Mouse (Mus musculus) G1E (cell line): ENCODE measurements at regions not wholly inside any gene's neighbourhood (a gene's known extent, or its start where the extent isn't known, plus 50 kb on each side); places are given as distances from the start of the nearest gene placed in this dataset.
A peak's percentile ranks its signal among the peaks of the same experiment; 100 is the strongest.
"Not testable (repeated sequence)": the region's sequence is repeated elsewhere in the genome, so short reads cannot be mapped to it uniquely, and the experiment has no call there.

Experiments
- ATAC-seq: 2 replicates; pipeline ENCODE4 v1.8.0; 2016; ENCODE audit warnings: mild to moderate bottlenecking; ENCODE audit not compliant: insufficient number of reproducible peaks, poor library complexity, low FRiP score, severe bottlenecking; ENCODE audit errors: extremely low read depth
- DNase-seq: peaks from one replicate; pipeline ENCODE4 v3.0.0; 2012; ENCODE audit warnings: low spot score
- H3K27me3 ChIP-seq: 2 replicates; pipeline ENCODE4 v1.6.1; 2012; ENCODE audit warnings: mild to moderate bottlenecking, low read length, inconsistent platforms; ENCODE audit not compliant: insufficient read depth
- H3K36me3 ChIP-seq: replicated peaks from 2 replicates; pipeline ENCODE3; 2012; ENCODE audit warnings: mild to moderate bottlenecking, inconsistent platforms
- H3K4me1 ChIP-seq: 2 replicates; pipeline ENCODE4 v1.6.1; 2012; ENCODE audit warnings: low read depth, low read length, inconsistent platforms, mixed read lengths; ENCODE audit not compliant: insufficient read depth
- H3K4me3 ChIP-seq: 2 replicates; pipeline ENCODE4 v1.5.1; 2012; ENCODE audit warnings: low read depth, mild to moderate bottlenecking, inconsistent platforms, low read length, moderate library complexity, mixed read lengths
- H3K9me3 ChIP-seq: replicated peaks from 2 replicates; pipeline ENCODE4 v1.6.1; 2012; ENCODE audit warnings: inconsistent platforms
- CTCF ChIP-seq: IDR thresholded peaks from 2 replicates; pipeline ENCODE4 v1.5.1; 2012; ENCODE audit warnings: low read depth, low read length, inconsistent platforms, mixed read lengths
- GATA2 ChIP-seq: IDR thresholded peaks from 2 replicates; pipeline ENCODE4 v1.6.1; 2012; ENCODE audit warnings: low read depth, low read length, inconsistent platforms, borderline replicate concordance

- Histone ChIP-seq H3K4me1 (no peaks in the 10 kb centered on the region), H3K4me3 (no peak overlapping the region), H3K36me3 (no peaks in the 10 kb centered on the region), H3K27me3 (no peaks in the 10 kb centered on the region), H3K9me3 (no peaks in the 10 kb centered on the region)
- ATAC-seq (peak; percentile 40; the same call in 1 of the 2 replicates), DNase-seq (no peak)
- TF ChIP-seq CTCF (peak; percentile 35; the same call in 1 of the 2 replicates), GATA2 (no peak)
Observed at GRCm38 (mm10) chr13:27945062-27945461, 71.0 kb upstream of the Prl4a1 start.

- H3K4me1 ChIP-seq, H3K9me3 ChIP-seq, H3K27me3 ChIP-seq, H3K4me3 ChIP-seq, H3K36me3 ChIP-seq, ATAC-seq, DNase-seq: not testable (repeated sequence)
Observed at GRCm38 (mm10) chr13:27960421-27960820, 55.6 kb upstream of the Prl4a1 start.

- not testable (repeated sequence) for H3K4me3 ChIP-seq, H3K36me3 ChIP-seq, H3K4me1 ChIP-seq, H3K27me3 ChIP-seq, H3K9me3 ChIP-seq, DNase-seq, ATAC-seq
Observed at GRCm38 (mm10) chr13:27962381-27962780, 53.6 kb upstream of the Prl4a1 start.

- H3K4me3 ChIP-seq, H3K36me3 ChIP-seq, ATAC-seq, H3K4me1 ChIP-seq, H3K27me3 ChIP-seq, H3K9me3 ChIP-seq, DNase-seq: not testable (repeated sequence)
Observed at GRCm38 (mm10) chr13:27966021-27966420, 50.0 kb upstream of the Prl4a1 start.
